ENCODE assay signal across 9 mouse cellular contexts in the genomic region with DNA sequence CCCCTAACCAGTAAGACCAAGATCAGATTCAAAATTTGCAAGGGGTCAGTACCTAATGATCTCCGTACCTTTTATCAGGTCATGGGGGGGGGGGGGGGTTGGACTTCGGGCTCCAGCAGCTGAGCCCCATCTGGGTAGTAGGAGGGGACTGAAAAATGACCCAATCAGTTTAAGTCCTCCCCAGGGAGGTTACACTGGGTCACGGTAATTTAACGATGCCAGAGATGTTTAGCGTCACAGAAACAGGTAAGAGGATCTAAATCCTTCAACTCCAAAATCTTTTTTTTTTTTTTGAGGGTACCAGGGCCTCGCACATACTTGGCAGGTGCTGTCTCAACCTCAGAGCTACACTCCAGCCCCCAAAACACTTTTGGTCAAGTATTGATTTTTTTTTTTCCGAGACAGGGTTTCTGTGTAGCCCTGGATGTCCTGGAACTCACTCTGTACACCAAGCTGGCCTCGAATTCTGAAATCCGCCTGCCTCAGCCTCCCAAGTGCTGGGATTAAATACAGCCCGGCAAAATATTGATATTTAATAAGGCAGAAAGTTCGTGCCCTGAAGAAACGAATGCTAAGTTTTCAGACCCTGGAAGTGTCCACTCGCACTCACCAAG. TPM values are rescaled to one million over a fixed set of nuclear protein-coding genes. Genes with fewer than 3 reads are reported as not detected.
DNase-seq lines count a peak whose midpoint lies in the region; ATAC-seq and TF ChIP-seq lines count a peak whose summit lies in the region.
"Had no signal": no experiment of that assay in that cellular context is flagged by ENCODE, and none has a peak within 500 bp of the region (broad histone marks: within the 10 kb centered on the region; RNA-seq: fewer than 3 reads in every experiment).

No protein-coding gene starts in this region.

- no peak for TF ChIP-seq CTCF in heart, postnatal 0 days (IDR thresholded peaks at IDR 0.05; ENCODE audit: low read depth)

- 20% methylated on average over 13 of the region's 13 CpGs for WGBS in heart, embryonic 16.5 days
- 22% methylated on average over 13 of the region's 13 CpGs for WGBS in heart, postnatal 0 days
- WGBS in midbrain, embryonic 10.5 days = 33% methylated on average over 13 of the region's 13 CpGs

- DNase-seq in heart, postnatal 4 days = no peak
- DNase-seq in ES-E14 (ENCODE audit: low read depth, low spot score) = no peak
- DNase-seq in heart, postnatal 0 days (ENCODE audit: low spot score) = no peak
- no peak for DNase-seq in midbrain, embryonic 10.5 days (ENCODE audit: low spot score)
- no peak for DNase-seq in cerebellum, adult 9-11 months
- DNase-seq in right cerebral cortex, postnatal 10 days (ENCODE audit: low spot score in 2 of 2) = no peak
- DNase-seq in embryo, embryonic 10 days (ENCODE audit: low spot score) = no peak

- peak overlapping the region; percentile 73 for H3K4me3 ChIP-seq in heart, embryonic 16.5 days (ENCODE audit: low read length)
- peak overlapping the region; percentile 52 to 58 for H3K4me3 ChIP-seq in ES-E14 (ENCODE audit: insufficient read depth in 1 of 2, low read depth in 1 of 2, low read length in 2 of 2, poor library complexity in 1 of 2, severe bottlenecking in 1 of 2)
- H3K4me3 ChIP-seq in heart, postnatal 0 days (ENCODE audit: low read depth, low read length) = peak overlapping the region; percentile 79
- peak overlapping the region; percentile 89 for H3K4me3 ChIP-seq in midbrain, embryonic 10.5 days

- H3K27ac ChIP-seq in heart, embryonic 16.5 days (ENCODE audit: low read length) = peak overlapping the region; percentile 64
- no peak overlapping the region for H3K27ac ChIP-seq in ES-E14 (ENCODE audit: insufficient read depth, low read depth, low read length, poor library complexity, severe bottlenecking)
- peak overlapping the region; percentile 46; the same call in 1 of the 2 replicates for H3K27ac ChIP-seq in heart, postnatal 0 days (ENCODE audit: low read depth)
- H3K27ac ChIP-seq in midbrain, embryonic 10.5 days (replicated peaks) = peak overlapping the region; percentile 95

- peaks cover 17% of the 10 kb centered on the region for H3K4me1 ChIP-seq in heart, embryonic 16.5 days (ENCODE audit: control insufficient read depth, insufficient read depth, low read length)
- H3K4me1 ChIP-seq in ES-E14 (ENCODE audit: control insufficient read depth in 2 of 2, insufficient read depth in 2 of 2, low read length in 2 of 2, poor library complexity in 1 of 2) = peaks cover 0 to 5% of the 10 kb centered on the region in 2 experiments; a peak in 2 of 4 replicates
- H3K4me1 ChIP-seq in heart, postnatal 0 days (ENCODE audit: control insufficient read depth, insufficient read depth) = peaks cover 14% of the 10 kb centered on the region
- H3K4me1 ChIP-seq in midbrain, embryonic 10.5 days = peaks cover 23% of the 10 kb centered on the region

- peak overlapping the region; percentile 69 for H3K4me2 ChIP-seq in heart, embryonic 16.5 days (ENCODE audit: low read depth, low read length)
- peak overlapping the region; percentile 56 for H3K4me2 ChIP-seq in heart, postnatal 0 days (ENCODE audit: low read depth, low read length)

- ATAC-seq in heart, embryonic 16.5 days (replicated peaks; ENCODE audit: extremely low read depth, insufficient read depth, low FRiP score) = 0 out of 2 replicates have a peak, but pooled peaks have one; percentile 0
- ATAC-seq in heart, postnatal 0 days (ENCODE audit: insufficient read depth, low read depth) = 0 out of 2 replicates have a peak, but pooled peaks have one; percentile 2

- H3K9me3 ChIP-seq in heart, embryonic 16.5 days (replicated peaks; ENCODE audit: control insufficient read depth, low read length) = no peaks in the 10 kb centered on the region
- no peaks in the 10 kb centered on the region for H3K9me3 ChIP-seq in ES-E14 (ENCODE audit: control insufficient read depth, insufficient read depth, low read depth, low read length)
- H3K9me3 ChIP-seq in heart, postnatal 0 days (replicated peaks; ENCODE audit: control insufficient read depth, low read length) = no peaks in the 10 kb centered on the region
- H3K9me3 ChIP-seq in midbrain, embryonic 10.5 days (replicated peaks) = no peaks in the 10 kb centered on the region

- no peaks in the 10 kb centered on the region for H3K27me3 ChIP-seq in heart, embryonic 16.5 days (ENCODE audit: control insufficient read depth, insufficient read depth, low read length)
- H3K27me3 ChIP-seq in heart, postnatal 0 days (ENCODE audit: control insufficient read depth, insufficient read depth, low read length) = no peaks in the 10 kb centered on the region
- no peaks in the 10 kb centered on the region for H3K27me3 ChIP-seq in midbrain, embryonic 10.5 days (ENCODE audit: low read depth, poor library complexity, severe bottlenecking)

- in situ Hi-C loops in ES-E14 (cut with MboI; ENCODE audit: low sequenced_read_pairs in 2 of 2, unreplicated experiment in 2 of 2) = no loop called here

- TF ChIP-seq EP300 in heart, postnatal 0 days (IDR thresholded peaks at IDR 0.05; ENCODE audit: low read depth) = no peak

- H3K9ac ChIP-seq in heart, embryonic 16.5 days (ENCODE audit: low read length) = peak overlapping the region; percentile 65
- peak overlapping the region; percentile 75 for H3K9ac ChIP-seq in ES-E14 (ENCODE audit: insufficient read depth, low read depth, low read length, poor library complexity, severe bottlenecking)
- no peak overlapping the region for H3K9ac ChIP-seq in heart, postnatal 0 days (replicated peaks; ENCODE audit: low read depth, low read length)

- H3K36me3 ChIP-seq in heart, embryonic 16.5 days (ENCODE audit: control insufficient read depth, insufficient read depth) = peaks cover 14% of the 10 kb centered on the region
- H3K36me3 ChIP-seq in ES-E14 (ENCODE audit: control insufficient read depth, insufficient read depth, low read length, poor library complexity, severe bottlenecking) = peaks cover 3% of the 10 kb centered on the region; the same call in 1 of the 2 replicates
- peaks cover 4% of the 10 kb centered on the region; the same call in 1 of the 2 replicates for H3K36me3 ChIP-seq in heart, postnatal 0 days (replicated peaks; ENCODE audit: control insufficient read depth, insufficient read depth, low read length)
- peaks cover 28% of the 10 kb centered on the region for H3K36me3 ChIP-seq in midbrain, embryonic 10.5 days

TF ChIP-seq in ES-E14, 5 proteins besides CTCF, POLR2A, EP300 and RAD21:
- no peak for TF ChIP-seq ZNF384 (IDR thresholded peaks at IDR 0.05; ENCODE audit: low read depth, low read length)
- TF ChIP-seq HCFC1 (IDR thresholded peaks at IDR 0.05; ENCODE audit: borderline replicate concordance, insufficient read depth, low read length) = no peak
- no peak for TF ChIP-seq MAFK (IDR thresholded peaks at IDR 0.05; ENCODE audit: insufficient read depth, low read depth, low read length)
- TF ChIP-seq ZC3H11A (IDR thresholded peaks at IDR 0.05; ENCODE audit: borderline replicate concordance, low read depth, low read length) = no peak
- no peak for TF ChIP-seq CHD2 (IDR thresholded peaks at IDR 0.05; ENCODE audit: low read depth, low read length)

RNA-seq across cellular contexts. Expression of gene Zc3h18, which starts 0.6 kb away (rescaled TPM):
- 28.2 and 28.7 TPM in 2 replicates for polyA plus RNA-seq in heart, embryonic 16.5 days (2015; fragmentation: Nextera tagmentation; extraction: Ambion mirVana)
- 10 to 100 TPM; 28.4 to 31.1 TPM for total RNA-seq in heart, postnatal 4 days (2021)
- total RNA-seq in ES-E14 (2012; rRNA removed) = 87.1 and 90.4 TPM in 2 replicates
- total RNA-seq in heart, postnatal 0 days (2014; rRNA removed; ENCODE audit: low replicate concordance) = 8.4 and 23.1 TPM in 2 replicates
- polyA plus RNA-seq in heart, postnatal 0 days (2015; fragmentation: Nextera tagmentation; extraction: Ambion mirVana) = 13.9 and 14.4 TPM in 2 replicates
- 75.7 and 79.4 TPM in 2 replicates for polyA plus RNA-seq in midbrain, embryonic 10.5 days (2016; fragmentation: Nextera tagmentation; extraction: Ambion mirVana)

RNA-seq across cellular contexts. Expression of gene Trhr2, which starts 15.3 kb away (rescaled TPM):
- not detected in 2 replicates for polyA plus RNA-seq in heart, embryonic 16.5 days (2015; fragmentation: Nextera tagmentation; extraction: Ambion mirVana)
- total RNA-seq in heart, postnatal 4 days (2021) = not detected
- total RNA-seq in ES-E14 (2012; rRNA removed) = not detected in 2 replicates
- total RNA-seq in heart, postnatal 0 days (2014; rRNA removed; ENCODE audit: low replicate concordance) = not detected in 2 replicates
- polyA plus RNA-seq in heart, postnatal 0 days (2015; fragmentation: Nextera tagmentation; extraction: Ambion mirVana) = not detected in 2 replicates
- not detected in 2 replicates for polyA plus RNA-seq in midbrain, embryonic 10.5 days (2016; fragmentation: Nextera tagmentation; extraction: Ambion mirVana)
- total RNA-seq: granulocyte monocyte progenitor cell, adult 5-6 weeks had no signal

RNA-seq across cellular contexts. Expression of gene Il17c, which starts 46.0 kb away (rescaled TPM):
- 0.21 TPM in 1 of 2 replicates, not detected in the other for polyA plus RNA-seq in heart, embryonic 16.5 days (2015; fragmentation: Nextera tagmentation; extraction: Ambion mirVana)
- total RNA-seq in heart, postnatal 4 days (2021) = not detected
- total RNA-seq in ES-E14 (2012; rRNA removed) = 0.58 TPM in 1 of 2 replicates, not detected in the other
- total RNA-seq in heart, postnatal 0 days (2014; rRNA removed; ENCODE audit: low replicate concordance) = not detected in 2 replicates
- polyA plus RNA-seq in heart, postnatal 0 days (2015; fragmentation: Nextera tagmentation; extraction: Ambion mirVana) = not detected in 2 replicates
- not detected in 2 replicates for polyA plus RNA-seq in midbrain, embryonic 10.5 days (2016; fragmentation: Nextera tagmentation; extraction: Ambion mirVana)
- total RNA-seq: granulocyte monocyte progenitor cell, adult 5-6 weeks had no signal

RNA-seq across cellular contexts. Expression of gene Cyba, which starts 56.9 kb away (rescaled TPM):
- polyA plus RNA-seq in heart, embryonic 16.5 days (2015; fragmentation: Nextera tagmentation; extraction: Ambion mirVana) = 170 and 202 TPM in 2 replicates
- 10 to 100 TPM; 59.7 to 69.2 TPM for total RNA-seq in heart, postnatal 4 days (2021)
- 78.7 and 107 TPM in 2 replicates for total RNA-seq in ES-E14 (2012; rRNA removed)
- total RNA-seq in heart, postnatal 0 days (2014; rRNA removed; ENCODE audit: low replicate concordance) = 126 and 162 TPM in 2 replicates
- polyA plus RNA-seq in heart, postnatal 0 days (2015; fragmentation: Nextera tagmentation; extraction: Ambion mirVana) = 159 and 160 TPM in 2 replicates
- 75.8 and 80.9 TPM in 2 replicates for polyA plus RNA-seq in midbrain, embryonic 10.5 days (2016; fragmentation: Nextera tagmentation; extraction: Ambion mirVana)
